Mouse (Mus musculus): ENCODE data around the gene Ddx4. TPM values are rescaled to one million over a fixed set of nuclear protein-coding genes. Genes with fewer than 3 reads are reported as not detected.
"Not testable (repeated sequence)": the region's sequence is repeated elsewhere in the genome, so short reads cannot be mapped to it uniquely, and the experiment has no call there.

Ddx4 gene
- polyA plus RNA-seq, 1 experiment from 2014 or later, result 0.31 TPM

- H3K27ac ChIP-seq (replicated peaks; ENCODE audit: low read depth, low read length), result no peak overlapping the region
- no peak for DNase-seq (ENCODE audit: low spot score)
- H3K4me1 ChIP-seq (ENCODE audit: control insufficient read depth, insufficient read depth, low read length), result peaks cover 3% of the 10 kb centered on the region; the same call in 1 of the 2 replicates
- H3K9me3 ChIP-seq (ENCODE audit: control insufficient read depth, low read length), result no peaks in the 10 kb centered on the region
- H3K36me3 ChIP-seq (ENCODE audit: control insufficient read depth, insufficient read depth, low read length), result no peaks in the 10 kb centered on the region
- ATAC-seq (ENCODE audit: insufficient number of reproducible peaks, low FRiP score, low TSS enrichment, low read depth), result no peak
- H3K4me3 ChIP-seq (ENCODE audit: low read depth, low read length), result no peak overlapping the region
- H3K27me3 ChIP-seq (ENCODE audit: control insufficient read depth, insufficient read depth, low read length), result no peaks in the 10 kb centered on the region
- no peak overlapping the region for H3K9ac ChIP-seq (ENCODE audit: low read length)
- H3K4me2 ChIP-seq (ENCODE audit: low read depth, severe bottlenecking), result no peak overlapping the region
Measured at GRCm38 (mm10) chr13:112589625-112590024, 62.6 kb downstream of the Ddx4 start.

GRCm38 (mm10) chr13:112584556-112585237, 67.6 kb downstream of the Ddx4 start:
- Histone ChIP-seq H3K27ac (replicated peaks; ENCODE audit: low read depth, low read length) (no peak overlapping the region), H3K4me1 (ENCODE audit: control insufficient read depth, insufficient read depth, low read length) (peaks cover 3% of the 10 kb centered on the region; the same call in 1 of the 2 replicates), H3K9ac (ENCODE audit: low read length) (no peak overlapping the region), H3K27me3 (ENCODE audit: control insufficient read depth, insufficient read depth, low read length) (no peaks in the 10 kb centered on the region), H3K4me2 (ENCODE audit: low read depth, severe bottlenecking) (no peak overlapping the region), H3K36me3 (ENCODE audit: control insufficient read depth, insufficient read depth, low read length) (no peaks in the 10 kb centered on the region), H3K9me3 (ENCODE audit: control insufficient read depth, low read length) (no peaks in the 10 kb centered on the region), H3K4me3 (ENCODE audit: low read depth, low read length) (no peak overlapping the region)
- DNase-seq (ENCODE audit: low spot score) (no peak), ATAC-seq (ENCODE audit: insufficient number of reproducible peaks, low FRiP score, low TSS enrichment, low read depth) (no peak)
- WGBS, result 26% methylated on average over 7 of the region's 7 CpGs

- ATAC-seq (ENCODE audit: insufficient number of reproducible peaks, low FRiP score, low TSS enrichment, low read depth) (no peak), DNase-seq (ENCODE audit: low spot score) (no peak)
- H3K27me3 ChIP-seq (ENCODE audit: control insufficient read depth, insufficient read depth, low read length), result no peaks in the 10 kb centered on the region
- 56% methylated on average over 8 of the region's 8 CpGs for WGBS
- no peak overlapping the region for H3K27ac ChIP-seq (replicated peaks; ENCODE audit: low read depth, low read length)
- H3K9me3 ChIP-seq (ENCODE audit: control insufficient read depth, low read length), result no peaks in the 10 kb centered on the region
- peaks cover 3% of the 10 kb centered on the region; the same call in 1 of the 2 replicates for H3K4me1 ChIP-seq (ENCODE audit: control insufficient read depth, insufficient read depth, low read length)
- no peak overlapping the region for H3K9ac ChIP-seq (ENCODE audit: low read length)
- no peaks in the 10 kb centered on the region for H3K36me3 ChIP-seq (ENCODE audit: control insufficient read depth, insufficient read depth, low read length)
- H3K4me2 ChIP-seq (ENCODE audit: low read depth, severe bottlenecking), result no peak overlapping the region
- H3K4me3 ChIP-seq (ENCODE audit: low read depth, low read length), result no peak overlapping the region
Measured at GRCm38 (mm10) chr13:112582291-112582690, 70.0 kb downstream of the Ddx4 start.

GRCm38 (mm10) chr13:112581796-112582195, 70.5 kb downstream of the Ddx4 start:
- 81% methylated on average over 3 of the region's 3 CpGs for WGBS
- Histone ChIP-seq H3K27ac (replicated peaks; ENCODE audit: low read depth, low read length) (no peak overlapping the region), H3K4me2 (ENCODE audit: low read depth, severe bottlenecking) (no peak overlapping the region)

GRCm38 (mm10) chr13:112580590-112581320, 71.5 kb downstream of the Ddx4 start:
- Histone ChIP-seq H3K27me3 (ENCODE audit: control insufficient read depth, insufficient read depth, low read length) (no peaks in the 10 kb centered on the region), H3K4me1 (ENCODE audit: control insufficient read depth, insufficient read depth, low read length) (peaks cover 3% of the 10 kb centered on the region; the same call in 1 of the 2 replicates), H3K9me3 (ENCODE audit: control insufficient read depth, low read length) (no peaks in the 10 kb centered on the region), H3K36me3 (ENCODE audit: control insufficient read depth, insufficient read depth, low read length) (no peaks in the 10 kb centered on the region), H3K4me3 (ENCODE audit: low read depth, low read length) (no peak overlapping the region), H3K9ac (ENCODE audit: low read length) (no peak overlapping the region), H3K27ac (replicated peaks; ENCODE audit: low read depth, low read length) (no peak overlapping the region), H3K4me2 (ENCODE audit: low read depth, severe bottlenecking) (no peak overlapping the region)
- 18% methylated on average over 11 of the region's 11 CpGs for WGBS
- DNase-seq (ENCODE audit: low spot score) (no peak), ATAC-seq (ENCODE audit: insufficient number of reproducible peaks, low FRiP score, low TSS enrichment, low read depth) (no peak)

More at GRCm38 (mm10) chr13:112581796-112582195, 70.5 kb downstream of the Ddx4 start:
- Histone ChIP-seq H3K9ac (ENCODE audit: low read length) (no peak overlapping the region), H3K4me3 (ENCODE audit: low read depth, low read length) (no peak overlapping the region), H3K4me1 (ENCODE audit: control insufficient read depth, insufficient read depth, low read length) (peaks cover 3% of the 10 kb centered on the region; the same call in 1 of the 2 replicates), H3K9me3 (ENCODE audit: control insufficient read depth, low read length) (no peaks in the 10 kb centered on the region), H3K27me3 (ENCODE audit: control insufficient read depth, insufficient read depth, low read length) (no peaks in the 10 kb centered on the region), H3K36me3 (ENCODE audit: control insufficient read depth, insufficient read depth, low read length) (no peaks in the 10 kb centered on the region)
- ATAC-seq (ENCODE audit: insufficient number of reproducible peaks, low FRiP score, low TSS enrichment, low read depth), result no peak
- no peak for DNase-seq (ENCODE audit: low spot score)

- not testable (repeated sequence) for H3K4me3 ChIP-seq (ENCODE audit: low read depth, low read length); ATAC-seq (ENCODE audit: insufficient number of reproducible peaks, low FRiP score, low TSS enrichment, low read depth); H3K9me3 ChIP-seq (ENCODE audit: control insufficient read depth, low read length); H3K4me1 ChIP-seq (ENCODE audit: control insufficient read depth, insufficient read depth, low read length); H3K27me3 ChIP-seq (ENCODE audit: control insufficient read depth, insufficient read depth, low read length); DNase-seq (ENCODE audit: low spot score); H3K36me3 ChIP-seq (ENCODE audit: control insufficient read depth, insufficient read depth, low read length); H3K27ac ChIP-seq (replicated peaks; ENCODE audit: low read depth, low read length); H3K4me2 ChIP-seq (ENCODE audit: low read depth, severe bottlenecking); H3K9ac ChIP-seq (ENCODE audit: low read length)
- WGBS, result 78% methylated on average over 11 of the region's 11 CpGs
Measured at GRCm38 (mm10) chr13:112578041-112578440, 74.2 kb downstream of the Ddx4 start.

- H3K27me3 ChIP-seq (ENCODE audit: control insufficient read depth, insufficient read depth, low read length), result no peaks in the 10 kb centered on the region
- no peak for ATAC-seq (ENCODE audit: insufficient number of reproducible peaks, low FRiP score, low TSS enrichment, low read depth)
- no peak overlapping the region for H3K4me3 ChIP-seq (ENCODE audit: low read depth, low read length)
- H3K36me3 ChIP-seq (ENCODE audit: control insufficient read depth, insufficient read depth, low read length), result no peaks in the 10 kb centered on the region
- no peak overlapping the region for H3K9ac ChIP-seq (ENCODE audit: low read length)
- no peak overlapping the region for H3K27ac ChIP-seq (replicated peaks; ENCODE audit: low read depth, low read length)
- no peak overlapping the region for H3K4me2 ChIP-seq (ENCODE audit: low read depth, severe bottlenecking)
- H3K9me3 ChIP-seq (ENCODE audit: control insufficient read depth, low read length), result no peaks in the 10 kb centered on the region
- DNase-seq (ENCODE audit: low spot score), result no peak
- no peaks in the 10 kb centered on the region for H3K4me1 ChIP-seq (ENCODE audit: control insufficient read depth, insufficient read depth, low read length)
Measured at GRCm38 (mm10) chr13:112573800-112574199, 78.5 kb downstream of the Ddx4 start.

- Histone ChIP-seq H3K9ac (ENCODE audit: low read length) (no peak overlapping the region), H3K9me3 (ENCODE audit: control insufficient read depth, low read length) (no peaks in the 10 kb centered on the region), H3K4me2 (ENCODE audit: low read depth, severe bottlenecking) (no peak overlapping the region), H3K4me1 (ENCODE audit: control insufficient read depth, insufficient read depth, low read length) (no peaks in the 10 kb centered on the region), H3K4me3 (ENCODE audit: low read depth, low read length) (no peak overlapping the region), H3K36me3 (ENCODE audit: control insufficient read depth, insufficient read depth, low read length) (no peaks in the 10 kb centered on the region), H3K27me3 (ENCODE audit: control insufficient read depth, insufficient read depth, low read length) (no peaks in the 10 kb centered on the region), H3K27ac (replicated peaks; ENCODE audit: low read depth, low read length) (no peak overlapping the region)
- DNase-seq (ENCODE audit: low spot score) (no peak), ATAC-seq (ENCODE audit: insufficient number of reproducible peaks, low FRiP score, low TSS enrichment, low read depth) (no peak)
- WGBS, result 79% methylated on average over 5 of the region's 5 CpGs
Measured at GRCm38 (mm10) chr13:112570768-112571167, 81.5 kb downstream of the Ddx4 start.

All from limb, embryonic 11.5 days (tissue).